Mouse (Mus musculus) midbrain, postnatal 0 days (tissue): ENCODE measurements around the gene Rad51b. TPM values are rescaled to one million over a fixed set of nuclear protein-coding genes. Genes with fewer than 3 reads are reported as not detected.

Experiments used
- ATAC-seq: fragments of 200-750 bp; cut with Nextera tagmentation; 2 replicates; pipeline ENCODE4 v1.8.0; 2017; ENCODE audit warnings: moderate number of reproducible peaks, mild to moderate bottlenecking, moderate TSS enrichment, moderate library complexity; ENCODE audit not compliant: low FRiP score
- DNase-seq: peaks from one replicate; pipeline ENCODE4 v3.0.0-alpha.2; 2015; ENCODE audit warnings: low spot score
- H3K27ac ChIP-seq: fragments of 300-500 bp; sonication (generic); 2 replicates; pipeline ENCODE4 v1.5.1; 2014; ENCODE audit warnings: low read depth, mild to moderate bottlenecking, low read length, mixed read lengths
- H3K27me3 ChIP-seq: fragments of 300-500 bp; sonication (generic); 2 replicates; pipeline ENCODE4 v1.6.1; 2014; ENCODE audit warnings: low read length, control low read depth, mixed read lengths; ENCODE audit not compliant: insufficient read depth
- H3K36me3 ChIP-seq: fragments of 300-500 bp; sonication (generic); 2 replicates; pipeline ENCODE4 v1.6.1; 2014; ENCODE audit warnings: low read length, control low read depth, mixed read lengths; ENCODE audit not compliant: insufficient read depth
- H3K4me1 ChIP-seq: fragments of 300-500 bp; sonication (generic); 2 replicates; pipeline ENCODE4 v1.6.1; 2014; ENCODE audit warnings: mild to moderate bottlenecking, control low read depth, antibody characterized with exemption, low read length, mixed read lengths; ENCODE audit not compliant: insufficient read depth
- H3K4me2 ChIP-seq: fragments of 300-500 bp; sonication (generic); 2 replicates; pipeline ENCODE4 v1.6.1; 2014; ENCODE audit warnings: low read depth, mild to moderate bottlenecking, low read length, mixed read lengths; ENCODE audit not compliant: poor library complexity, severe bottlenecking
- H3K4me3 ChIP-seq: fragments of 300-500 bp; sonication (generic); 2 replicates; pipeline ENCODE4 v1.5.1; 2014; ENCODE audit warnings: low read depth, mild to moderate bottlenecking, low read length, moderate library complexity
- H3K9ac ChIP-seq: fragments of 300-500 bp; sonication (generic); replicated peaks from 2 replicates; pipeline ENCODE4 v1.6.1; 2014; ENCODE audit warnings: mild to moderate bottlenecking, low read length, moderate library complexity, mixed read lengths; ENCODE audit not compliant: poor library complexity, severe bottlenecking
- H3K9me3 ChIP-seq: fragments of 300-500 bp; sonication (generic); 2 replicates; pipeline ENCODE4 v1.6.1; 2016; ENCODE audit warnings: low read length, control low read depth
- CTCF ChIP-seq: IDR thresholded peaks from 2 replicates; pipeline ENCODE4 v1.5.1; 2016; ENCODE audit warnings: antibody characterized with exemption, mild to moderate bottlenecking
- WGBS: fragments of 180-500 bp; shearing (Covaris S2); extraction: QIAGEN DNeasy Blood & Tissue Kit; methylation state at CpG from one replicate; pipeline ENCODE4 v1.1.7; 2014; 5-methylcytosine and 5-hydroxymethylcytosine counted together
- polyA plus RNA-seq: library from polyadenylated mRNA; unstranded; fragments of >200 nt; fragmentation: Nextera tagmentation; extraction: Ambion mirVana; gene quantifications from 2 replicates; pipeline ENCODE4 v1.2.1, GENCODE M21; 2015
- total RNA-seq: library from RNA; depleted of rRNA; stranded (reverse); fragments of >200 nt; gene quantifications from 2 replicates; pipeline ENCODE4 v1.2.3, GENCODE M21; 2014

Rad51b gene
- total and polyA plus RNA-seq, 2 experiments from 2014 or later: 0.22 to 0.74 TPM

- no peak overlapping the region for H3K27ac ChIP-seq
- DNase-seq: no peak
- no peak for TF ChIP-seq CTCF
- no peaks in the 10 kb centered on the region for H3K27me3 ChIP-seq
- no peak overlapping the region for H3K4me3 ChIP-seq
- 65% methylated on average over 3 of the region's 3 CpGs for WGBS
- H3K36me3 ChIP-seq: no peaks in the 10 kb centered on the region
- no peak for ATAC-seq
- no peaks in the 10 kb centered on the region for H3K9me3 ChIP-seq
- no peak overlapping the region for H3K9ac ChIP-seq
- H3K4me1 ChIP-seq: no peaks in the 10 kb centered on the region
- no peak overlapping the region for H3K4me2 ChIP-seq
Measured at GRCm38 (mm10) chr12:79383583-79383982, 86.5 kb downstream of the Rad51b start.

- no peak for TF ChIP-seq CTCF
- H3K9me3 ChIP-seq: no peaks in the 10 kb centered on the region
- no peak overlapping the region for H3K4me2 ChIP-seq
- ATAC-seq (no peak), DNase-seq (no peak)
- H3K4me1 ChIP-seq: no peaks in the 10 kb centered on the region
- 56% methylated on average over 9 of the region's 9 CpGs for WGBS
- no peaks in the 10 kb centered on the region for H3K27me3 ChIP-seq
- no peak overlapping the region for H3K4me3 ChIP-seq
- no peaks in the 10 kb centered on the region for H3K36me3 ChIP-seq
- no peak overlapping the region for H3K9ac ChIP-seq
- no peak overlapping the region for H3K27ac ChIP-seq
Measured at GRCm38 (mm10) chr12:79384787-79385186, 87.7 kb downstream of the Rad51b start.

DNA sequence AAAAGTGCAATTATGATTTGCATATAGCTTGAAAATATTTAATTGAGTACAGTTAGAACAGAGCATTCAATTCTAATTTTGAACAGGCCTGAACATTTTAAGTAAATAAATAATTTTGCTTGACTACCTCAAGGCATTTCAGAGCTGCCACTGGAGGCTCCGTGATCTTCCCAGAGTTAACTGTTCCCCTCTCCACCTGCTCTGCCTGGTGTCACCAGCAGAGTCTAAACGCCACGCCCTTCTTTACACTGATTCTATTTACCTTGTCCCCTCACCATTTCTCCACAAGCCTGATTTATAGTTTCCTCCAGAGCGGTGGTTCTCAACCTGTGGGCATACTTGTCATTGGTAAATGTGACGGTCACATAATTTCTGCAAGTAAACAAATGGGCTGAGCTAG is 88.1 kb downstream of the Rad51b start:
- Histone ChIP-seq H3K4me3 (no peak overlapping the region), H3K27ac (no peak overlapping the region), H3K36me3 (no peaks in the 10 kb centered on the region), H3K4me2 (no peak overlapping the region), H3K9me3 (no peaks in the 10 kb centered on the region), H3K9ac (no peak overlapping the region), H3K27me3 (no peaks in the 10 kb centered on the region), H3K4me1 (no peaks in the 10 kb centered on the region)
- DNase-seq (no peak), ATAC-seq (no peak)
- no peak for TF ChIP-seq CTCF
- WGBS: 87% methylated on average over 5 of the region's 5 CpGs

- WGBS: 93% methylated on average over 6 of the region's 6 CpGs
- no peak overlapping the region for H3K4me3 ChIP-seq
Measured at GRCm38 (mm10) chr12:79387886-79388285, 90.8 kb downstream of the Rad51b start.

DNA sequence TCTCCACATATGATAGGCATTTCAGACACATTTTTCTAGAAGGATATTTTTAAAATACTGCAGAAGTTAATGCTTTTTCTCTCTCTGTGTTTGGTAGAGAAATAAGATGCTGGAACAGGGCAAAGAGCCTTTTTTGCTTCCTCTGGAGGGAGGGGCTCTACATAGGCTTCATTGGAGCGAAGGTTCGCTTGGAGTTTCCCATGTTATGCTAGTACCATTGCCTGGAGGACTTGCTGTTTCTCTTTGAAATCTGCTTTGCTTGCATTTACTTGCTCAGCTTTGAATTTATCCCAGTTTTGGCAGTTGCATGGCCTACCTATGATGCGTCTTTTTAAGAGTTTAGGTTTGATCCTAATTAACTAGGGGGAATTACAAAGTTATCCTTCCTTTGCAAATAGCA is 92.2 kb downstream of the Rad51b start:
- ATAC-seq: no peak
- Histone ChIP-seq H3K27me3 (no peaks in the 10 kb centered on the region), H3K9ac (no peak overlapping the region), H3K9me3 (no peaks in the 10 kb centered on the region), H3K36me3 (no peaks in the 10 kb centered on the region), H3K4me3 (no peak overlapping the region), H3K4me1 (no peaks in the 10 kb centered on the region), H3K27ac (no peak overlapping the region), H3K4me2 (no peak overlapping the region)
- no peak for TF ChIP-seq CTCF
- WGBS: 84% methylated on average over 3 of the region's 3 CpGs
- DNase-seq: no peak

More at GRCm38 (mm10) chr12:79387886-79388285, 90.8 kb downstream of the Rad51b start:
- Histone ChIP-seq H3K27ac (no peak overlapping the region), H3K27me3 (no peaks in the 10 kb centered on the region), H3K4me1 (no peaks in the 10 kb centered on the region), H3K9me3 (no peaks in the 10 kb centered on the region), H3K4me2 (no peak overlapping the region), H3K9ac (no peak overlapping the region), H3K36me3 (no peaks in the 10 kb centered on the region)
- ATAC-seq (no peak), DNase-seq (no peak)
- TF ChIP-seq CTCF: no peak

DNA sequence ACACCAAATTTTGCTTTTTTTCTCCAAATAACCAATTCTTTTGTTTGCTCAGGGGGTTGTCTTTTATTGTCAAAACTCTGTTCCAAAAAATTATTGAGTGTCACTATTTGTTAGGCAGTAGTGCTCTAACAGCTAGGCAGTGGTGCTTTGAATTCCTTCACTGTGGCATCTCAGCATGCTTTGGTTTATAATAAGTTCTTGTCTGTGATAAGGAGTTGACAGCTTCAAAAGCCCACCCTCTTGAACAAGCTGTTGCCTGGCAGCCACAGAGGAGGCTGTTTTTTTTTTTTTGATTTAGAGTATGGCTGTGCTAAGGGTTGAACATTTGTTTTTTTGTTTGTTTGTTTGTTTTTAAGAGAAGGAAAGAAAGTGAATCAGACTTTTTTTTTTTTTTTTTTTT is 92.9 kb downstream of the Rad51b start:
- peak; percentile 31 for DNase-seq
- Histone ChIP-seq H3K9me3 (no peaks in the 10 kb centered on the region), H3K4me3 (no peak overlapping the region), H3K27ac (no peak overlapping the region), H3K9ac (no peak overlapping the region), H3K36me3 (no peaks in the 10 kb centered on the region), H3K4me1 (no peaks in the 10 kb centered on the region), H3K27me3 (no peaks in the 10 kb centered on the region), H3K4me2 (no peak overlapping the region)
- ATAC-seq: no peak
- no peak for TF ChIP-seq CTCF
